Mouse (Mus musculus) E14TG2a.4 (cell line): ENCODE results near the gene Ube2h.

Source experiments
- CTCF ChIP-seq: conservative IDR thresholded peaks from 2 replicates; pipeline ENCODE4 v1.5.1; 2014; ENCODE audit warnings: low read length
- NANOG ChIP-seq: IDR thresholded peaks from 2 replicates; pipeline ENCODE4 v1.6.1; 2014; ENCODE audit warnings: borderline replicate concordance, low read length, mixed read lengths
- POU5F1 ChIP-seq: IDR thresholded peaks from 2 replicates; pipeline ENCODE4 v1.6.1; 2014; ENCODE audit warnings: low read length, borderline replicate concordance

DNA sequence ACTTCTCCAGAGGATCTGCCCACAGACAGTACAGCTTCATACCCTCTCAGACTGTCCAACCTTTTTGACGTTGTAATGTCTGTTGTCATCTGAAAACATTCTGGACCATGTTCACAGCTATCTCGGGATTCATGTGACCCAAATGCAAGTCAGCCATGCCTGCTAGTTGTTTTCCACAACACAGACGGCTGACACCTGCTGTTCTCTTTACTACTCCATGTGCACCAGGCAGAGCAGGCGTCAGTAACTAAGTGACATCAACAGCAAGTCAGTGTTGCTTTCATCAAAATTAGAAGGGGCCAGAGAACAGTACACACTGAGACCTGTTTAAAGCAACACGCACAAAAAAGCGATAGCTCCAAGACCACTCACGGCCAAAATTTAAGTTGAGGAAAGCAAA is 36.9 kb downstream of the Ube2h start:
- no peak for TF ChIP-seq CTCF
- TF ChIP-seq POU5F1 = no peak
- no peak for TF ChIP-seq NANOG
